Mouse (Mus musculus) stomach, embryonic 14.5 days (tissue): Measurements from ENCODE around the gene Chn2. TPM values are rescaled to one million over a fixed set of nuclear protein-coding genes. Genes with fewer than 3 reads are reported as not detected.

Source experiments
- ATAC-seq: fragments of 200-750 bp; cut with Nextera tagmentation; 2 replicates; pipeline ENCODE4 v1.8.0; 2017; ENCODE audit warnings: low read depth, moderate TSS enrichment; ENCODE audit not compliant: insufficient number of reproducible peaks, insufficient read depth, low FRiP score
- H3K27ac ChIP-seq: fragments of 300-500 bp; sonication (generic); 2 replicates; pipeline ENCODE4 v1.5.1; 2014; ENCODE audit warnings: mild to moderate bottlenecking, low read length, moderate library complexity, mixed read lengths
- H3K27me3 ChIP-seq: fragments of 300-500 bp; sonication (generic); 2 replicates; pipeline ENCODE4 v1.6.1; 2014; ENCODE audit warnings: low read length, control low read depth, mixed read lengths; ENCODE audit not compliant: control insufficient read depth, insufficient read depth
- H3K36me3 ChIP-seq: fragments of 300-500 bp; sonication (generic); 2 replicates; pipeline ENCODE4 v1.6.1; 2014; ENCODE audit warnings: mild to moderate bottlenecking, control low read depth, low read length, moderate library complexity, mixed read lengths; ENCODE audit not compliant: control insufficient read depth, insufficient read depth
- H3K4me1 ChIP-seq: fragments of 300-500 bp; sonication (generic); 2 replicates; pipeline ENCODE4 v1.6.1; 2014; ENCODE audit warnings: low read length, control low read depth, mixed read lengths; ENCODE audit not compliant: control insufficient read depth, insufficient read depth
- H3K4me2 ChIP-seq: fragments of 300-500 bp; sonication (generic); replicated peaks from 2 replicates; pipeline ENCODE4 v1.6.1; 2014; ENCODE audit warnings: low read depth, low read length, control low read depth
- H3K4me3 ChIP-seq: fragments of 300-500 bp; sonication (generic); 2 replicates; pipeline ENCODE4 v1.5.1; 2014; ENCODE audit warnings: low read depth, low read length, control low read depth
- H3K9ac ChIP-seq: fragments of 300-500 bp; sonication (generic); replicated peaks from 2 replicates; pipeline ENCODE4 v1.6.1; 2014; ENCODE audit warnings: low read depth, mild to moderate bottlenecking, control low read depth, low read length, moderate library complexity, mixed read lengths
- H3K9me3 ChIP-seq: fragments of 300-500 bp; sonication (generic); 2 replicates; pipeline ENCODE4 v1.6.1; 2016; ENCODE audit warnings: low read depth, low read length, control low read depth; ENCODE audit not compliant: control insufficient read depth
- WGBS: fragments of 180-500 bp; shearing (Covaris S2); extraction: QIAGEN DNeasy Blood & Tissue Kit; methylation state at CpG from one replicate; pipeline ENCODE4 v1.1.7; 2014; 5-methylcytosine and 5-hydroxymethylcytosine counted together
- polyA plus RNA-seq: library from polyadenylated mRNA; unstranded; fragments of >200 nt; fragmentation: Nextera tagmentation; extraction: Ambion mirVana; gene quantifications from 2 replicates; pipeline ENCODE4 v1.2.1, GENCODE M21; 2014

The Chn2 gene
- polyA plus RNA-seq, 1 experiment from 2014 or later: 19.1 TPM

DNA sequence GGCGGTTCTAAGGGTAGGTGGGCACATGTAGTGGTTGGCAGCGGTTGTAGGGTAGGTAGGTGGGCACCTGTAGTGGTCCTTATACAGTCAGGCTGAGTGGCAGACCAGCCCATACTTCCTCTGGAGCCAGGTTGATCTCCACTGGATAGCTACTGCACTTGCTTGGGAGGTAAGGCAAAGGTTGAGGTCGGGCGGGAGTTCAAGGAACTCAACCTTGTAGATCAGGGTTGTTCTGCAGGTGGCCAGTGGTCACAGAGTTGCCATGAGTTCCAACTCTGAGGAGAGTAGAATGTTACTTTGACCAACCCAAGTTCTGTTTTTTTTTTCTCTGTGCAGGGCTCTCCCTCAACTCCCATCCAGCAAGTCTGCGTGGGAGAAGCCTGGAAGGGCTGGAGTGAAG, 289.4 kb downstream of the Chn2 start:
- no peak for ATAC-seq
- H3K27ac ChIP-seq: no peak overlapping the region
- no peak overlapping the region for H3K4me2 ChIP-seq

DNA sequence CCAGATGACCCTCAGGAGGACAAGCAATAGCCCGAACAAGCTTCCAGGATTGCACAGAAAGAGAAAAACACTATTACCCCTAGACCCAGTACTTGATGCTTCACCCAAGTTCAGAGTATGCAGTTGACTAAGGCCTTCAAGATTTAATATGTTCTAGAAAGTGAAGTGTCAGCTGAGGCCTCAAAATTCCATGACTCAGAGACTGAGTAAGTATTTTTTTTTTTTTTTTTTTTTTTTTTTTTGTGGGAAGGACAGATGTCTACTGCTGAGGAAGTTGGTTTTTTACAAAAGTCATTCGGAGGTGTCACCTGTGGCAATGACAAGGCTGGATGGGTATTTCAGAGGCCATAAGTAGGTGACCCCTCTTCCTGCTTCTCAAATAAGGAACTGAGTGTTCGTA, 290.2 kb downstream of the Chn2 start:
- no peak overlapping the region for H3K9ac ChIP-seq
- ATAC-seq: no peak
- H3K36me3 ChIP-seq: no peaks in the 10 kb centered on the region
- 85% methylated on average over 3 of the region's 3 CpGs for WGBS
- no peak overlapping the region for H3K4me2 ChIP-seq
- H3K9me3 ChIP-seq: no peaks in the 10 kb centered on the region
- H3K27ac ChIP-seq: no peak overlapping the region
- H3K4me3 ChIP-seq: no peak overlapping the region
- H3K4me1 ChIP-seq: 0 out of 2 replicates have a peak, but pooled peaks cover 6% of the 10 kb centered on the region
- peaks cover 9% of the 10 kb centered on the region; the same call in 1 of the 2 replicates for H3K27me3 ChIP-seq

More for the DNA sequence above, 289.4 kb downstream of the Chn2 start:
- Histone ChIP-seq H3K9me3 (no peaks in the 10 kb centered on the region), H3K9ac (no peak overlapping the region), H3K27me3 (peaks cover 9% of the 10 kb centered on the region; the same call in 1 of the 2 replicates), H3K36me3 (no peaks in the 10 kb centered on the region), H3K4me1 (0 out of 2 replicates have a peak, but pooled peaks cover 6% of the 10 kb centered on the region), H3K4me3 (no peak overlapping the region)
- WGBS: 92% methylated on average over 5 of the region's 5 CpGs

DNA sequence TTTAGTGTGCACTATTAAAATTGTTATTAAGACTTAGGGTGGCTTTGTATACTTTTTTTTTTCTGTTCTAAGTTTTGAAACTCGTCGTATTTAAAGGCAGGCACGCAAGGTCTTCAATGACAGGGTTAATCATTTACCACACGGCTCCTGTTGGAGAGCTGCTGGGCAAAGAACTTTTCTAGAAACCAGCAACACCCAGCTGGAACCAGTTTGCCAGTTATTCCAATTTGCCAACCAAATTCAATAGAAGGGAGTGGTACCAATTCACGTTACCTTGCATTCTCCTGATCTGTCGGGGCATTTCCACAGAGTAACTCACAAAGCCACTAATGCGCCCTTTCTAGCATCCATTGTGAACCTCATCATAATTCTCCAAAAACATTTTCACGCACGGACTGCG, 290.8 kb downstream of the Chn2 start:
- no peaks in the 10 kb centered on the region for H3K9me3 ChIP-seq
- 68% methylated on average over 10 of the region's 10 CpGs for WGBS
- 0 out of 2 replicates have a peak, but pooled peaks cover 6% of the 10 kb centered on the region for H3K4me1 ChIP-seq
- H3K4me3 ChIP-seq: no peak overlapping the region
- no peak overlapping the region for H3K4me2 ChIP-seq
- ATAC-seq: no peak
- H3K27ac ChIP-seq: no peak overlapping the region
- no peak overlapping the region for H3K9ac ChIP-seq
- peaks cover 9% of the 10 kb centered on the region; the same call in 1 of the 2 replicates for H3K27me3 ChIP-seq
- no peaks in the 10 kb centered on the region for H3K36me3 ChIP-seq

DNA sequence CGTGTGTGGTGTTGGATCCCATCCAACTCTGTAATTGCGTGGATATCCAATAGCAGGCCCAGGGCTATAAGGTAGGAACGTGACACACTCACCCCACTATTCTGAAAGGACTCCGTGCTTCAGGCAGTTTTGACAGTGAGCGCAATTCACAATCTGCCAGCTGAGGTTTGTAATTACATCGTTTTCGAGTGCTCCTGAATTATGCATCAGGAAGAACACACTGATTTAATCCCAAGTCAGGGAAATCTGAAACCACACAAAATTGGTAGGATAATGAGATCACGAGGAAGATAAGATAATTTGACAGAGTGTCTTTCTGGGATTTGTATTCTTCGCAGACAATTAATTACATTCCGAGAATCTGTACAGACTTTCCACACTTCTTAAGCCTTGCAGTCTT, 292.4 kb downstream of the Chn2 start:
- Histone ChIP-seq H3K9ac (no peak overlapping the region), H3K4me3 (no peak overlapping the region), H3K36me3 (no peaks in the 10 kb centered on the region), H3K27me3 (peaks cover 3% of the 10 kb centered on the region; the same call in 1 of the 2 replicates), H3K4me1 (0 out of 2 replicates have a peak, but pooled peaks cover 6% of the 10 kb centered on the region), H3K27ac (no peak overlapping the region), H3K9me3 (no peaks in the 10 kb centered on the region), H3K4me2 (no peak overlapping the region)
- ATAC-seq: no peak
- 46% methylated on average over 10 of the region's 10 CpGs for WGBS

DNA sequence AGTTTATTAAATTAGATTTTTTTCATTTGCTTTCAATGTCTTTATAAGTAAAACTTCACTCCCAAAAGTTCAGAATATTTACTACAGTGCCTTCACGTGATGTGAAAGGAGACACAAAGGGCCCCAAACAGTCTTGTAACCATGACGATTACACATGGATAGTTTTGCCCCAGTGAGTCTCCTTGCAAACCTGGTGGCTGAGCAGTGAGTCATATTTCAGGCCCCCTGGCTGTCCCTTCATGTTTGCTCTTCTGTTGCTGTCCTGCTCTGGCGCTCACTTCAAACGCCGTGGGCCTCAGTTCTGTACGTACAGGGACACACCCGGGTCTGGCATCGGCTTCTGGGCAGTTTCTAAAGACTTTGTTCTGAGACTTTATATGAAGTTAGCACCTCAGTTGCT, 292.8 kb downstream of the Chn2 start:
- peak overlapping the region; percentile 7; the same call in 1 of the 2 replicates for H3K27ac ChIP-seq
- no peaks in the 10 kb centered on the region for H3K36me3 ChIP-seq
- H3K4me3 ChIP-seq: no peak overlapping the region
- WGBS: 50% methylated on average over 8 of the region's 8 CpGs
- H3K4me1 ChIP-seq: 0 out of 2 replicates have a peak, but pooled peaks cover 3% of the 10 kb centered on the region
- H3K4me2 ChIP-seq: no peak overlapping the region
- no peaks in the 10 kb centered on the region for H3K9me3 ChIP-seq
- ATAC-seq: no peak
- no peak overlapping the region for H3K9ac ChIP-seq
- peaks cover 3% of the 10 kb centered on the region; the same call in 1 of the 2 replicates for H3K27me3 ChIP-seq

DNA sequence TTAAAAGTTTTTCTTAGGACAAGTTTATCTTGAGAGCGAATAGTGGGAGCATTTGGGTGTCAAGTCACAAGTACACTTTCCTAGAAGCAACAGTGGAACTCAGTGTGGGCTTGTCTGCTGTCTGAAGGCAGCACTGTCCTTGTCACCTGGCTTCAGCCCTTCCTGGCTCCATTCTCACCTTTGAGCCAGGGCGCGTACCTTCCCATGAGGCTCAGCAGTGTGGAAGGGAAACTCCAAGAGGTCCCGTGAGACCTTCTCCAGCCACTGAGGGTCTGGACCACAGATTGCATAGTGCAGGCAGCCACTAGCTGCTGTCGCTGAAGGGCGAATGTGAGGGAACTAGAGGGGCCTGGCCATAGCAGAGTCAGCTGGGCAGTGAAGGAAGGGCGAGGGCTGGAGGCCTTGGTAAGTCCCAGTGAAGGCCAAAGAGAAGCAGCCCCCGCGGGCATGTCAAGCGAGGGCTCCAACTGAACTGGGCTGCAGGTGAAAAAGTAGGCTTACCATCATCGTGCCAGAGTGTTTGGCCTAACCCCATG, 293.8 kb downstream of the Chn2 start:
- H3K4me3 ChIP-seq: no peak overlapping the region
- no peak for ATAC-seq

DNA sequence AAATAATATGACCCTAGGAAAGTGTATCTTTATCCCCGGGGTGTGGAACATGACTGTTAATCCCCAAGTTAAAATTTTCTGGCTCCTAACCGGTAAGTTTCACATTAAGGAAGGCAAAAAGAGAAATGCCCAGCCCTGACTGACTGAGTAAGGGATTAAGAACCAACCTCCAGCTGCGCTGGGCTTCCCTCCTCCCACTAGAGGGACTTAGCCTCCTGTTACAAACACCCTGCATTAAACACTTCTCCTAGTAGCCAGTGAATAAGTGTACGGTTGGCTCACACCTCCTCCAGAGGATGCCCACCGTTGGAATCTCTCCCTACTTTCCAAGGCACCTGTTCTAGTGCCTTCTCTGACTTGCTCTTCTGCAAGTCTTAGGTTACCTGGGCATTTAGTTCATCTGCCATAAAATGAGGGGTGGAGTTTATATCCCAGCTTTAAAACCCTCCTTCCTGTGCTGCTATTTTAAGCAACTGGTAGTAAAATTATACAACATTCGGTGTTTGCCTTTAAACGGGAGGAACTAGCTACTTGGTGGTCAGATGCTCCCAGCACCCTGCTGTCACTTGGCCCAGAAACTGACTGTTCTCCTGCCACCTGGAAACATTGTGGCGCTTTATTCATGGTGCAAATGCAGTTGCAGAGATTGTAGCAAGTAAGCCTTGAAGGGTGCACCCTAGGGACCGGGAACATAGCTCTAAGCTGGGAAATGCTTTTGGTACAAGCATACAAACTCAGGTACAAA, 294.5 kb downstream of the Chn2 start:
- no peak overlapping the region for H3K4me3 ChIP-seq
- no peak overlapping the region for H3K4me2 ChIP-seq
- no peaks in the 10 kb centered on the region for H3K27me3 ChIP-seq
- no peaks in the 10 kb centered on the region for H3K36me3 ChIP-seq
- H3K27ac ChIP-seq: peak overlapping the region; percentile 39; the same call in 1 of the 2 replicates
- H3K9me3 ChIP-seq: no peaks in the 10 kb centered on the region
- no peak overlapping the region for H3K9ac ChIP-seq
- WGBS: 46% methylated on average over 9 of the region's 9 CpGs
- no peak for ATAC-seq
- no peaks in the 10 kb centered on the region for H3K4me1 ChIP-seq

More for the DNA sequence above, 293.8 kb downstream of the Chn2 start:
- no peaks in the 10 kb centered on the region for H3K36me3 ChIP-seq
- WGBS: 62% methylated on average over 11 of the region's 11 CpGs
- no peaks in the 10 kb centered on the region for H3K4me1 ChIP-seq
- H3K9me3 ChIP-seq: no peaks in the 10 kb centered on the region
- no peak overlapping the region for H3K4me2 ChIP-seq
- H3K9ac ChIP-seq: no peak overlapping the region
- H3K27ac ChIP-seq: peak overlapping the region; percentile 39; the same call in 1 of the 2 replicates
- H3K27me3 ChIP-seq: 0 out of 2 replicates have a peak, but pooled peaks cover 3% of the 10 kb centered on the region

DNA sequence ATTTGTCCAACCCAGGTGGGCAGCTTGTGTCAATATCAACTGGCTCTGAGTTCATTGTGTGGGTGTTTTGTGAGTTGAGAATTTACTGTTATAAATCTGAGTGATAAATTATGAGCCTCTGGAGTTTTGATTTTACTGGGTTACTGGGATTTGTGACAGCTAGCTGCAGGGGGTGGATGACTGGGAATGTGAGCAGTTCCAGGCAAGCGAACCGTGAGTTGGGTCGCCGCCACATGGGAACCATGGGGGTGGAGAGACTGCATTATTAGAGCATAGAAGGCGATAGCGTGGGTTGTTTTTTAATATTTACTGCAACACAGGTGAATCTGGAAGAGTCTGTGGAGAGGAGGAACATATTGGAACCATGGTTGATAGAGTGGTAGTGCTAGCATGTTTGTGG, 298.0 kb downstream of the Chn2 start:
- Histone ChIP-seq H3K4me3 (no peak overlapping the region), H3K4me1 (no peaks in the 10 kb centered on the region), H3K9me3 (no peaks in the 10 kb centered on the region), H3K4me2 (no peak overlapping the region), H3K27me3 (no peaks in the 10 kb centered on the region), H3K36me3 (no peaks in the 10 kb centered on the region), H3K27ac (no peak overlapping the region), H3K9ac (no peak overlapping the region)
- ATAC-seq: no peak
- WGBS: 88% methylated on average over 6 of the region's 6 CpGs
